Mouse (Mus musculus): ENCODE measurements around the gene Pcdh15.

- TF ChIP-seq GATA1 (IDR thresholded peaks at IDR 0.05; ENCODE audit: borderline replicate concordance, low read length): no peak
- TF ChIP-seq FLI1 (IDR thresholded peaks at IDR 0.05; ENCODE audit: low read length): no peak
Observed at GRCm38 (mm10) chr10:73484082-73484481, 384.9 kb downstream of the Pcdh15 start.
